Mouse (Mus musculus): ENCODE data around the gene Foxs1.

Foxs1 gene

GRCm38 (mm10) chr2:152941106-152941505, 8.1 kb upstream of the Foxs1 start:
- TF ChIP-seq GATA4 (IDR thresholded peaks at IDR 0.05; ENCODE audit: insufficient replicate concordance, low read length): no peak

- TF ChIP-seq GATA4 (IDR thresholded peaks at IDR 0.05; ENCODE audit: insufficient replicate concordance, low read length): no peak
These were observed 6.8 kb upstream of the Foxs1 start for GRCm38 (mm10) chr2:152939846-152940245.

- no peak for TF ChIP-seq GATA4 (IDR thresholded peaks at IDR 0.05; ENCODE audit: insufficient replicate concordance, low read length)
These were observed 606 bp upstream of the Foxs1 start for GRCm38 (mm10) chr2:152933614-152934013.

GRCm38 (mm10) chr2:152931456-152932160, 1.4 kb downstream of the Foxs1 start:
- TF ChIP-seq GATA4 (IDR thresholded peaks at IDR 0.05; ENCODE audit: insufficient replicate concordance, low read length): no peak

- TF ChIP-seq GATA4 (IDR thresholded peaks at IDR 0.05; ENCODE audit: insufficient replicate concordance, low read length): no peak
These were observed 2.7 kb downstream of the Foxs1 start for GRCm38 (mm10) chr2:152930276-152930675.

GRCm38 (mm10) chr2:152928988-152929370, 4.0 kb downstream of the Foxs1 start:
- TF ChIP-seq GATA4 (IDR thresholded peaks at IDR 0.05; ENCODE audit: insufficient replicate concordance, low read length): no peak

- TF ChIP-seq GATA4 (IDR thresholded peaks at IDR 0.05; ENCODE audit: insufficient replicate concordance, low read length): no peak
These were observed 4.6 kb downstream of the Foxs1 start for GRCm38 (mm10) chr2:152928219-152928987.

- no peak for TF ChIP-seq GATA4 (IDR thresholded peaks at IDR 0.05; ENCODE audit: insufficient replicate concordance, low read length)
These were observed 5.6 kb downstream of the Foxs1 start for GRCm38 (mm10) chr2:152927371-152927770.

- no peak for TF ChIP-seq GATA4 (IDR thresholded peaks at IDR 0.05; ENCODE audit: insufficient replicate concordance, low read length)
These were observed 6.1 kb downstream of the Foxs1 start for GRCm38 (mm10) chr2:152926896-152927295.

- TF ChIP-seq GATA4 (IDR thresholded peaks at IDR 0.05; ENCODE audit: insufficient replicate concordance, low read length): peak; percentile 13; the same call in 1 of the 2 replicates
These were observed 7.7 kb downstream of the Foxs1 start for GRCm38 (mm10) chr2:152925189-152925872.

GRCm38 (mm10) chr2:152924543-152924942, 8.5 kb downstream of the Foxs1 start:
- no peak for TF ChIP-seq GATA4 (IDR thresholded peaks at IDR 0.05; ENCODE audit: insufficient replicate concordance, low read length)

GRCm38 (mm10) chr2:152924128-152924527, 8.9 kb downstream of the Foxs1 start:
- TF ChIP-seq GATA4 (IDR thresholded peaks at IDR 0.05; ENCODE audit: insufficient replicate concordance, low read length): no peak

GRCm38 (mm10) chr2:152923621-152924020, 9.4 kb downstream of the Foxs1 start:
- no peak for TF ChIP-seq GATA4 (IDR thresholded peaks at IDR 0.05; ENCODE audit: insufficient replicate concordance, low read length)

GRCm38 (mm10) chr2:152922376-152922775, 10.6 kb downstream of the Foxs1 start:
- no peak for TF ChIP-seq GATA4 (IDR thresholded peaks at IDR 0.05; ENCODE audit: insufficient replicate concordance, low read length)

GRCm38 (mm10) chr2:152917671-152918070, 15.3 kb downstream of the Foxs1 start:
- no peak for TF ChIP-seq GATA4 (IDR thresholded peaks at IDR 0.05; ENCODE audit: insufficient replicate concordance, low read length)

GRCm38 (mm10) chr2:152916111-152916510, 16.9 kb downstream of the Foxs1 start:
- no peak for TF ChIP-seq GATA4 (IDR thresholded peaks at IDR 0.05; ENCODE audit: insufficient replicate concordance, low read length)
